Mouse (Mus musculus): ENCODE results near the gene Atl1.

The Atl1 gene

GRCm38 (mm10) chr12:69892371-69893251 is at the start of gene Atl1, which contains the start of gene Map4k5:
Gene Atl1, plus strand, starts transcription at chr12:69892614.
Gene Map4k5, minus strand, starts transcription at chr12:69893200.
- DNase-seq, result peak; percentile 90

DNA sequence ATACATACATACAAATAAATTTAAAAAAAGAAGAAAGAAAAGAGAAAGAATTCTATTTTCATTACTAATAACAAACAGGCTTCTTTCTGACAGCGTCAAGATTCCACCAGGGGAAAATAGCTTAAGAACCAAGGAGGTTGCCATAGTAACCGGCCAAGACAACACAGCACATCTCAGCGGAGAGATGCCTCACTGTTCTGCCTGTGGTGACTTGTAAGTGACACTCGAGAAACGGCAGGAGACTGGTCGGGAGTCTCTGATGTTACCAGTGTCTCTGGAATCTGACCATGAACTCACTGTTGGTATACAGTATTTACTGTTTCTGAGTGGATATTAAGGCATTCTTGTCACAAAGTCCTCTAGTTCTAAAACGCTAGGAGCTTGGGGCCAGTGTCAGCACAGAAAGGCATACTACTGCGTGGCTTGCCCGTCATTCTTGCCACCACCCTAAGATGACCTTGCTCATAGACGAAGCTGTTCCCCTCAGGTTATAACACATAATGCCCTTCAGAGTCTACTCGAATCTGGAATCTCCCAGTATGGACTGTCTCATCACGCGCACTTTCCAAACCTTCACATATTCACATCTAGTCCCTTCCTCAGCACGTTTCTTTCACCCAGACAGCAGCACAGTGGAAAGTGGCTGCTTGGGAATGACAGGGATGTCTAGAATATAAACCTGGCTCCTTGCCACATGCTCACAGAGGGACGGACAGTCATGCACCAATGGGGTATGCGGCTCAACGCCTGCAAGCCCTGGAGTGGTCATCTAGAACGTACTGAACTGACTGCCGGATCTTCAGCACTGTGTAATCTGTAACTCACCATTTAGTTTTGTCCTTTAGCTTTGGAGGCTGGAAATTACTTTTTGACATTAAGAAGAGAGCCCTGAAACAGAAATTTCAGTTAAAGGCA is 48.6 kb upstream of the Atl1 start:
- DNase-seq, result peak; percentile 48

- DNase-seq, result no peak
Measured at GRCm38 (mm10) chr12:69845722-69846121, 46.7 kb upstream of the Atl1 start.

GRCm38 (mm10) chr12:69846499-69846898 is 45.9 kb upstream of the Atl1 start:
- DNase-seq, result no peak

DNA sequence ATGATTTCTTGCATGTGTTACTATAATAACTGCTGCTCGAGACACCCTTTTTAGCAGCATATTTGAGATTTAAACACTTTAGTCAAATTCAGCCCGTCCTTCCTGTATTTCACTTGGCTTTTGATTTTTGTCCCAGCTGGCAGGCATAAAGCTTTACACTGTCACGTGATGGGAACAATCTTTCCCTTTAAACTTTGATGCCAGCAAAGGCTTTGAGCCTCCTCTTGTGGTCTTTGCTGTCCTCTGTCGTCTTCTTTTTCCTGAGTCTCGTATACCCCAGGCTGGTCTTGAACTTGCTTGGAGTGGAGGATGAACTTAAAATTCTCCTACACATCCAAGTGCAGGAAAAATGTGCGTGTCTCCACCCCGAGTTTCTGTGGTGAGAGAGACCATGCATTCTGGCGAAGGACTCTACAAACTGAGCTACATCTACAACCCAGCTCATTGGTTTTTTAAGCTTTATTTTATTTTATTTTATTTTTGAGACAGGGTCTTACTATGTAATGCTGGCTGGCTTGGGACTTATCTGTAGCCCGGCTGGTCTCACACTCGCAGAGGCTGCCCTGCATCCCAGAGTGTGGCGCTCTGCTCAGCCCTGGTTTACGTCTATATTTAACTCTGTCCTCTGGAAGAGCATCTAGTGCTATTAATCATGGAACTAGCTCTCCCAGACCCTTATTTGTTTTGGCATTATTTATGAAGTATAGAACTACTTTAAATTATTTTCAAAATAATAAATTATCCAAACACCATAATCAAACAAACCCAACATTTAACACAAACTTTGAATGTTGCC is 44.1 kb upstream of the Atl1 start:
- DNase-seq, result no peak

GRCm38 (mm10) chr12:69852288-69852687 is 40.1 kb upstream of the Atl1 start:
- DNase-seq, result no peak

GRCm38 (mm10) chr12:69853387-69853786 is 39.0 kb upstream of the Atl1 start:
- no peak for DNase-seq

- DNase-seq, result no peak
Measured at GRCm38 (mm10) chr12:69853942-69854341, 38.5 kb upstream of the Atl1 start.

DNA sequence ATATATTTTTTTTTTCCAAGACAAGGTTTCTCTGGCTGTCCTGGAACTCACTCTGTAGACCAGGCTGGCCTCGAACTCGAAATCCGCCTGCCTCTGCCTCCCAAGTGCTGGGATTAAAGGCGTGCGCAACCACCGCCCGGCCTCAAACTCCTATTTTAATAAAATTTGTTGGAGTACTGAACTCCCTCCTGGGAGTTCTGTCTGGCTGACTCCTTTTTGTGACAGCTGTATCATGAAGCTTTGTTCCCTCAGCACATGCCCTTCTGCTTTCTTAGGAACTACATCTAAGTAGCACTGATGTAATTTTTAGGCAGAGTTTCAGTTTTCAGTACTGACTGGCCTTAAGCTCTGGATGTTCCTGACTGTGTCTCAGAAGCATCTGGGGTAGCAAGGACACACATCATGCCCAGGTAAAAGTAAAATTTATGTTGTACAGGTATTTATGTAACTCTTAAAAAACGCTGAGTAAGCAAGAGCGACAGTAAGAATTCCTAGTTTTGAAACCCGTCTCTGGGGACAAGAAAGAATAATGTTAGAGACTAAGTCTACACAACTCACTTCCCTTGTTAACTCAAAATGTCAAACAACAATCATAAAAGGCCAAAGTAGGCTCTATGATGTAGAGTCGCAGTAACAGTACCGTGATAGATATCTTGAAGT is 36.6 kb upstream of the Atl1 start:
- no peak for DNase-seq

- DNase-seq, result no peak
Measured at GRCm38 (mm10) chr12:69856398-69856797, 36.0 kb upstream of the Atl1 start.

GRCm38 (mm10) chr12:69857597-69857996 is 34.8 kb upstream of the Atl1 start:
- no peak for DNase-seq

GRCm38 (mm10) chr12:69858847-69859246 is 33.6 kb upstream of the Atl1 start:
- no peak for DNase-seq

GRCm38 (mm10) chr12:69863505-69863904 is 28.9 kb upstream of the Atl1 start:
- DNase-seq, result no peak

DNA sequence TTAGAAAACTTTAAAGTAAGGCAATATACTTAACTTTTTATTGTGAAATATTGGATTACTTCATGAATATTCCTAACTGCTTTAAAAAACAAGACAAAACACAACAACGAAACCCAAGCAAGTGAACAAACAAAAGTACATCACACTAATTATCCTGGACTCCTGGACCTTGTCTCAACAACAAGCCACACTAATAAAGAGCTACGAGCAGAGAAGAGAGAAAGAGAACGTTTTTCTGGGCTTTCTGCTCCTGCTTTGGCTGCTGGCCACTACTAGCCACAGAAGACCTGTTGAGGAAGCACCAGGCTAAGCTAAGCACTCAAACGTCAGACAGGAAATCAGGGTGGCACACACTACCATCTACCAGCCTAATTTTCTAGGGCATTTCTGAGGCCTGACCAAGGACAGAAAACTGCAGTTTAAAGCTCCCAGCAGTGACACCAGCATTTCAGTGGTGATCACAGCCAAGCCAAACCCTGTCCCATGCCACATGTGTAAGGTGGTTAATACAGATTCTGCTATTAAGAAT is 28.2 kb upstream of the Atl1 start:
- DNase-seq, result no peak

GRCm38 (mm10) chr12:69867338-69867737 is 25.1 kb upstream of the Atl1 start:
- DNase-seq, result no peak

- DNase-seq, result no peak
Measured at GRCm38 (mm10) chr12:69871632-69872031, 20.8 kb upstream of the Atl1 start.

- peak; percentile 44 for DNase-seq
Measured at GRCm38 (mm10) chr12:69877842-69878363, 14.5 kb upstream of the Atl1 start.

DNA sequence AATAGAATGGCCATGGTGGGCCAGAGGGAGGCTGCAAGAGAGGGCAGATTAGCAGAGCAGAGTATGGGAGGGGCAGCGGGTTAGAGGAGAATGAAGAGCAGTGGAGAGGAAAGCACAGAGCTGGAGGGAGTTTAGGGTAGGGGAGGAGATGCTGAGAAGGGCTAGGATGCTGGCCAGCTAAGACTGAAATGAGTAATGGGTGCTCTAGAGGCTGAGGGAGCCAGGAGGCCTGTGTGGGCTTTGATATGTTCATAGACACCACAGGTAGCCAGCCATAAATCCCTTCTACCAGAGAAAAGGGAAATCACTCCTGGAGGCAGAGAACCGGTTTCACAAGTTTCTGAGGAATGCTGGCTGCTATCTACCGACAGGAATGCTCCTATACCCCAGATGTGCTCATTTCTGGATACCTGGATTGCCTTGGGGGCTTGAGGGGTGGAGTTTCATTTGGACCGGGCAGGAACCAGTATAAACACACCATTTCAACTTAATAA is 13.2 kb upstream of the Atl1 start:
- DNase-seq, result no peak

DNA sequence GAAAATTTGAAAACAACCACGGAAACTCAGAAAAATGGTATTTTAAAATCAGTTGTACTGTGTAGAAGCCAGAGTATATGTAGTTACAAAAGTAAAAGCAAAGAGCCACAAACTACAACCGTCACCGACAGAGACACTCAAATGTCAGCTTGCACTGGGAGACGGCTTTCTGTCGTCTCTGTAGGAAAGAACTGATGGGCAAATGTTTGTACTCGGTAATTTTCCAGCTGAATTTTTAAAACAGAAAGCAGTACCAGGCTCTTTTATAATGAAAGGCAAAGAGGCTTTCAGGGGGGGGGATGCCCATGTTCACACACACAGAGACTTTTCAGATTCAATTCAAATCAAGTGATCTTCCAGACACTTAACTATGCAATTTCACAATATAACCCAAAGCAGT is 12.7 kb upstream of the Atl1 start:
- DNase-seq, result peak; percentile 51

DNA sequence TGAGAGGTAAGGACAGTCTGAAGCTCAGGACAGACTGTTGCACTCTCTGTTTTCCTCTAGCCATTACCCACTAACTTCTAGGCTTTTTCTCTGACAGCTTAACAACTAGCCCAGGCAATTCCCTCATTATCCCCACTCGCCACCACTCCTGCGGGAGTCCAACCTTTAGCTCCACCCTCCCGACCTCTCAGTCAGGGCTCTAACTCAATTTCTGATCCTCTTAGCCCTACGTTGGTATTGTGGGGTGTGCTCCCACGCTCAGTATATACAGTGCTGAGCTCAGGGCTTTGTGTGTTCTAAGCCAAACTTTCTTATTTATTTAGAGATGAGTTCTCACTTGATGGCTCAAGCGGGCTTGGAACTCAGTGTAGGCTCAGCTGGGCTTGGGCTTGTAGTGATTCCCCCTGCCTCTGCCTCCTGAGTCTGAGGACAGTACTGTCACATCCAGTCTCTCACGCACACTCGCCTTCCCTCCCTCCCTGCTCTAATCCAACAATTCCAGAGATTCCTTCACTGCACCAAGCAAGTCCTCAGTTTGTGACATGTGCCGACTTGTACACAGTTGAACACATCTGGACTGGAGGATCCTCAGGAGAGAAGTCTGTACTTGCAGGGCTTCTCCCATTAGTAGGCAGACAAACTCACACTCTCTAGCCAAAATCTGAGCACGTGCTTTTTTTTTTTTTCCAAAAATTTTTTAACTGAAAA is 11.1 kb upstream of the Atl1 start:
- no peak for DNase-seq

GRCm38 (mm10) chr12:69884053-69884452 is 8.4 kb upstream of the Atl1 start:
- DNase-seq, result no peak

Measured in layer of hippocampus, adult 9-11 months (tissue).